Mouse (Mus musculus) adrenal gland, postnatal 4 days (tissue): ENCODE results near the gene Cd7. TPM values are rescaled to one million over a fixed set of nuclear protein-coding genes. Genes with fewer than 3 reads are reported as not detected.
"Not testable (repeated sequence)": the region's sequence is repeated elsewhere in the genome, so short reads cannot be mapped to it uniquely, and the experiment has no call there.

Experiments
- DNase-seq, 2 experiments: peaks; one replicate each; pipeline ENCODE4 v3.0.0; 2021 to 2022; ENCODE audit warnings: low spot score in 2 of 2, mixed read lengths in 2 of 2
- long read RNA-seq, 2 experiments: library from polyadenylated mRNA; stranded (forward); transcript quantifications; one replicate each; pipeline ENCODE4 v2.0.0; 2021
- total RNA-seq, 2 experiments: library from RNA; stranded (reverse); gene quantifications; 2 replicates each; pipeline ENCODE4 v1.2.3; 2021

Cd7 gene
- under 1 TPM; 0.42 to 0.54 TPM for total RNA-seq
- long read RNA-seq, experiment 1, partial matches to known transcripts, result 0 of 1 reads
- long read RNA-seq, experiment 1, other reads (novel, unspliced or antisense), result 0 of 1 reads
- long read RNA-seq, experiment 2, result 0 reads

- no peak for DNase-seq
These were observed at the start of gene Cd7 for GRCm38 (mm10) chr11:121039302-121039701. TSS of gene Cd7 (minus strand) at chr11:121039418.

GRCm38 (mm10) chr11:121088997-121089396, 49.8 kb upstream of the Cd7 start:
- DNase-seq, result no peak

GRCm38 (mm10) chr11:121086296-121086695, 47.1 kb upstream of the Cd7 start:
- no peak for DNase-seq

DNA sequence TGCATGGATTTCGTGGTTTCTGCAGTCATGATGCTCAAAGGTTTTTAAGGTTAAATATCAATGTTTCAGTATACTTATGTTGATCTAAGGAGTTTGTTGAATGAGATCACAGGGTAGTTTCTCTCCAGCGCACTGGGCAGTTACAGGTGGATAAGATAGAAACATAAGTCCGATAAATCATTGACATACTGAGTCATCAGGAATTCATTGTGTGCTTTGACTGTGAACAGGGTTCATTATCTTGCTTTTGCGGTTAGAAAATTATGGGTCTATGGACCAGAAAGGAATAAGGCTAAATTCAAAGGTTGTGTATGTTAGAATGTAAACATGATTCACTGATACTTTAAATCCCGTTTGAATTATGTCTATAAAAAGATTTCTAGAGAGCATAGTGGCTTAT, 46.0 kb upstream of the Cd7 start:
- no peak for DNase-seq

GRCm38 (mm10) chr11:121082857-121083500, 43.8 kb upstream of the Cd7 start:
- DNase-seq, result no peak

- no peak for DNase-seq
These were observed 43.0 kb upstream of the Cd7 start for GRCm38 (mm10) chr11:121082250-121082649.

DNA sequence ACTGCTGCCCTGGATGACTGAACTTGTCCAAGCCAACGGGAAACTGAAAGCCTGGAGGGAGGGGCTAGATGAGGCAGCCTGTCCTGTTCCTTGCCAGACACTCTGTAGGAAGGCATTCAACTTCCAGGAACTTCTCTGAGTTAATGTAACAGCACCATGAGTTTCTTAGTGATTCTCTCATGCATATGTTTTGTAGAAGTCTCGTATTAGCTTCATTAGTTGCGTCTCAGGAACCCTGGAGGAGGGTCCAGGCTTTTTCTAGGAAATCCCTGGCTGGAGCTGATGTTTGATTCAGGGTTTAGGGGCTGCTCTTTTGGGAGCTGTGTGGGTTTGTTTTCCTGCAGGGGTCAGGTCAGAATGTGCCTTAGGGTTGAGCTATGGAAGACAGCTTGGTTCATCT, 41.9 kb upstream of the Cd7 start, which contains the start of gene Sectm1a:
Sectm1a (minus strand) TSS at position 101 of the 400 bp plus-strand sequence.
- no peak for DNase-seq

GRCm38 (mm10) chr11:121080330-121080729, 41.1 kb upstream of the Cd7 start:
- DNase-seq, result no peak

DNA sequence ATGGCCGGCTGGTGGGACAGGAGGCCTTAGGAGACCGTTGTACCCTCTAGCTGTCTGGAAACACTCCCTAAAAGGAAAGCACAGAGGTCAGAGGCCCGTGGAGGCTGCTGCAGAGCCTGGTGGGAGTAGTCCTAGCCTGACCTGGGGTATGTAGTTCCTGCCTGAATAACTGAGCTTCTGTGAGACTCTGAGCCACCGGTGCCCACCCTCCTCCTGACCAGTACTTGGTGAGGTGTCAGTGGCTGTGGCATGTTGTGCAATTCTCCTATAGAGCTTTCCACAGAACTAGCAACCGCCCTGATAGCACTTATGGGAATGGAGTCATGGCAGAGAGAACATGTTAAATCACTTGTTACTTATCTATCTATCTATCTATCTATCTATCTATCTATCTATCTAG, 36.4 kb upstream of the Cd7 start:
- DNase-seq, result no peak

DNA sequence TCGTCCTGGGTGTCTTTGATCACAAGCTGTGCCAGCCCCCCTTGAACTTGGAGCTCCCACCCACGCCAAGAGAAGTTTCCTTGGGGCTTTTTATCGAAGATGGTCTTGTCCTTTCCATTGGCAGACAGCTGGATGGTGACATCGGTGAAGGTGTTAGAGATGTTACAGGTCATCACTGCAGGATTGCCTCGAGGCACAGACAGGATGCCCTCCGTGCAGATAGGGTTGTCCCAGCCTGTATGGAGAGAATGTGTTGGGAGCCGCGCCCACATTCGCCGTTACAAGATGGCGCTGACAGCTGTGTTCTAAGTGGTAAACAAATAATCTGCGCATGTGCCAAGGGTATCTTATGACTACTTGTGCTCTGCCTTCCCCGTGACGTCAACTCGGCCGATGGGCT, 30.4 kb upstream of the Cd7 start:
- not testable (repeated sequence) for DNase-seq

- DNase-seq, result no peak
These were observed 28.7 kb upstream of the Cd7 start for GRCm38 (mm10) chr11:121067895-121068294.

GRCm38 (mm10) chr11:121064197-121064596, 25.0 kb upstream of the Cd7 start:
- DNase-seq, result no peak

- no peak for DNase-seq
These were observed 24.2 kb upstream of the Cd7 start, which contains the start of gene Sectm1b for GRCm38 (mm10) chr11:121063379-121063778. TSS of gene Sectm1b (minus strand) at chr11:121063569.

- no peak for DNase-seq
These were observed 22.4 kb upstream of the Cd7 start for GRCm38 (mm10) chr11:121061615-121062014.

DNA sequence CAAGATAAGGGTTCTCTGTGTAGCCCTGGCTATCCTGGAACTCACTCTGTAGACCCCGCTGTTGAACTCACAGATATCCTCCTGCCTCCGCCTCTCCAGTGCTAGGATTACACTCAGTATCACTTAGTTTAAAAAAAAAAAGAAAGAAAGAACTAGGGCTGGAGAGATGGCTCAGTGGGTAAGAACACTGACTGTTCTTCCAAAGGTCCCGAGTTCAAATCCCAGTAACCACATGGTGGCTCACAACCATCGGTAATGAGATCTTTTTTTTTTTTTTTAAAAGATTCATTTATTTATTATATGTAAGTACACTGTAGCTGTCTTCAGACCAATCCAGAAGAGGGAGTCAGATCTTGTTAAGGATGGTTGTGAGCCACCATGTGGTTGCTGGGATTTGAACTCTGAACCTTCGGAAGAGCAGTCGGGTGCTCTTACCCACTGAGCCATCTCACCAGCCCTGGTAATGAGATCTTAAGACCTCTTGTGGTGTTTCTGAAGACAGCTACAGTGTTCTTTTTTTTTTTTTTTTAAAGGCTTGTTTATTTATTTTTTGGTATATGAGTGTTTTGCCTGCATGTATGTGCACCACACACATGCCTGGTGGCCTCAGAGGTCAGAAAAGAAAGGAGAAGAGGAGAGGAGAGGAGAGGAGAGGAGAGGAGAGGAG, 21.3 kb upstream of the Cd7 start:
- not testable (repeated sequence) for DNase-seq

DNA sequence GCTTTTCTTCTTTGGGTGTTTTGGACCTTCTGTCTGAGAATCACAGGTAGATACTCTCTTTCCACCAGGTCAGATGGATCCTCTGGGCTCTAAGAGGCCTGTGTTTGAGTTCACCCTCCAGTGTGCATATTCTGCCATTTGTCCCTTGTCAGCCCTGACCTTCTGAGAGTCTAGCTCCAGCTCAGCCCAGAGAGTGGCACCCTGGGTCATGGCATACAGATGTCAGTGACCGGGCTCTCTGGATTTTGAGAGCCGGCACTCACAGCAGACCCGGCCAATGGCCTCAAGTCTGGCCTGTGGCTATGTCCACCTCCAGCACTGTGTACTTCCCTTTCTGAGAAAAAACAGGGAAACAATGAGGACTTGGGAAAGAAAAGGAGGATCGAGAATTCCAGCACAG, 20.3 kb upstream of the Cd7 start:
- no peak for DNase-seq

GRCm38 (mm10) chr11:121058956-121059355, 19.7 kb upstream of the Cd7 start:
- DNase-seq, result no peak

DNA sequence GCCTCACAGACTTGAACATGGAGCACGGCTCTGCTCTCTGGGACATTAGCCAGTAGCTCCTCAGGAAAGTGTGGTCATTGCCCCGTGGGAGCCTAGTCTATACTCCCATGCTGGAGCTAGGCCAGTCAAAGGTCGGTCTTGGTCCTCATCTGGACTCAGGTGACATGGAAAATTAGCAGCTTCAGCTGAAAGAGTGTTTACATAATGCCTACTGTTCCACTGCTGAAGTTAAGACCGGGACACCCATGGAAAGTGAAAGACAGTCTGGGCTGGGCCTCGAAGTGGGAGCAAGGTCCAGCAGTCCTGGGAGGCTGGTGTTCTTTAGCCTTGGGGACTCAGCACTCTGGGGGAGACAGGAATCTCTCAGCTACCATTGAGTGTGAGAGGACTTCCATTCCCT, 18.9 kb upstream of the Cd7 start:
- no peak for DNase-seq

DNA sequence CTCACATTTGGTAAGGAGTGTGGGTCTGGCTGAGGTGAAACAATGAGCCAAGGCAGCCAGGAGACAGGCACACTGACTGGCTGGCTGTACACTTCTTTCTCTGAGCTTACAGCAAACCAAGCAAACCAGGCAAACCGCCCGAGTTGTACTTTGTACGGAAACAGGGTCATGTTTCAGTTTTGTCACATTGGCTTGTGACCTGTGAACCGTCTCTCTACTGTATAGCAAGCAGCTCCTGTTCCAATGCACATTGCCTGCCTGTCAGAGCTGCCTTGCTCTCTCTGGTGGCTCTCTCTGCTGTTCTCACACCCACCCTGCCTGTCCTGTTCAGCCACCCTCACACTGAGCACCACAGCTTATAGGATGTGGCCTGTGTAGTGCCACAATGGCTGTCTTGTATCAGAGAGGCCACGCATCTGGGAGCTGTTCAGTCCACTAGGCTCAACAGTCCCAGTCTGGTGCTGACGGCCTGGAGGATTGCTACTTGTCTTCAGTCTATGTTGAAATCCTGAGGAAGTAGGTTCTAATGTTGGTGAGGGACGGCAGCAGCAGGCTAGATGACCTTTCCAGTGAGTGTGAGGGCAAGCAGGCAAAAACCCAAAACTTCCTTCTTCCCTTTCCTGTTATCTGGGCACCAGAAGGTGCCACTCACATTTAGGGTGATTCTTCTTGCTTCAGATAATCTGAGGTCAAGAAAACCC, 17.5 kb upstream of the Cd7 start:
- no peak for DNase-seq

DNA sequence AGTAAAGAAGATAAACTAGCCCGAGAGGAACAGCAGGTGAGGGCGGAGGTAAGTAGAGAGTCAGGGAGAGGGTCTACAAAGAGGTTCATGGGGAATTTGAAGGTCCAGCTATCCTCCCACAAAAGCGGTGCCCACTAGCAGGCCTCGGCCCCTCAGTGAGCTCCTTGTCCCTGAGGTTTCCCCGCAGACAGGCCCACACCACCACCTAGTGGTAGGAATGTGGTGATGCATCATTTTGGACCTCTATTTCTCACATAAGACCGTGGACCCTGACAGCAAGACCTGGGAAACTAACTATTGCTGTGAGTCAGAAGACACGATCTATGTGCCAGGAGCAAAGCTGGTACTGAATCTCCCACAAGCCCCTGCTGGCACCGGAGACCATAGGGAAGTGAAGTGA, 14.3 kb upstream of the Cd7 start:
- peak; percentile 44 to 50 for DNase-seq

- no peak for DNase-seq
These were observed 13.2 kb upstream of the Cd7 start for GRCm38 (mm10) chr11:121052387-121052786.

- DNase-seq, result no peak
These were observed 12.6 kb upstream of the Cd7 start for GRCm38 (mm10) chr11:121051793-121052192.
